Mouse (Mus musculus): ENCODE results near the gene Gbx1.

Gene Gbx1

DNA sequence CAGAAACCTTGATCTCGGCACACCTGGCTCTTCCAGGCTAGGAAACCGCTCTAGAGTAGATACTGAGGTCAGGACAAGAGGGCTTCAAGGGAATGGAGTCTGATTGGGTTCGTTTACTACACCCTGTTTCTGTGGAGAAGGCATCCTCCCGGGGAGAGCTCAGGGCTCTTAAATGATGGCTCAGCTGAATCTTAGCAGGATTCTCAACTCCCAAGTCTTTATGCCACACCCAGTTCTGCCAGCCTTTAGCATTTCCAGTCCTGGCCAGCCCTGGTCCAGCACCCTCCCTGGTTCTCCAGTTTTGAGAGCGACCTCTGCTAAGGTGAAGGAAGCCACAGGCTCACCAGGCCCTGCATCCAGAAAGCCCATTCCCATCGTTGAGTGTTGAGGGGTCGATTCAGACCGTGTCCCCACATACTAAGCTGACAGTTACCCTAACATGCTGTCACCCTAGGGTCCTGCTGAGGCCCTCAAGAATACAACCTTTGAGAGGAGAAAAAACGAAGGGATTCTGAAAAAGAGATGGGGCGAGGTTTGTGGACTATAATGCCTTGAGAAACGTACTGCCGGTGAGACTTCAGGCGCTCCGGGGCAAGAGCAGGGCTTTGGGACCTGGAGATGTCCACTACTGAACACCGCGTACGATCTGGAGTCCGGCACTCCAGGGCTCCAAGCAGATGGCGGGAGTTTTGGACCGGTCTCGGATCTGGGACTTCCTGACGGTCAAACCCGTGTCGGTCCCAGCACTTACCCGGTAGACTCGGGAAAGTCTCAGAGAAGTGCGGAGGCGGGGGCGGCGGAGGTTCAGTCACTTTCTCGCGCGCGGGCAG lies 1.4 kb downstream of the Gbx1 start:
- no peak for DNase-seq (ENCODE audit: low spot score in 2 of 2)

DNA sequence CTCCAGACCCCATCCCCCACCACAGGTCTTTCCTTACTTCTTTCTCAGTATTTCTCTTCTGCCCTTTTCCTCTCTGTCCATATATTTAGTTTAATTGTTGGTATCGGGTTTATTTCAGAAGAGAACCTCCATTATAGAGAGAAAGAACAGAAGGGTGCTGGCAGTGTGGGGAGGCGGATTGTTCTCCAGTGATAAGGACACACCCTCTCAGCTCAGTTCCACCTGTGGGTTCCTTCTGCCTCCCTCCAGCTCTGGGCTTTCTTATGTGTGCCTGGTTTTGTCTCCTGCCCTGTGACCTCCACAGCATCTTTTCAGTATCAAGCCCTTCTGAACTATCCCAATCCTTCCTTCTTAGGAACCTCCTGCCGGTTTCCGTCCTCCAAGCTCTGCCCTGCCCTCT lies 2.5 kb downstream of the Gbx1 start:
- DNase-seq (ENCODE audit: low spot score in 2 of 2), result no peak

DNA sequence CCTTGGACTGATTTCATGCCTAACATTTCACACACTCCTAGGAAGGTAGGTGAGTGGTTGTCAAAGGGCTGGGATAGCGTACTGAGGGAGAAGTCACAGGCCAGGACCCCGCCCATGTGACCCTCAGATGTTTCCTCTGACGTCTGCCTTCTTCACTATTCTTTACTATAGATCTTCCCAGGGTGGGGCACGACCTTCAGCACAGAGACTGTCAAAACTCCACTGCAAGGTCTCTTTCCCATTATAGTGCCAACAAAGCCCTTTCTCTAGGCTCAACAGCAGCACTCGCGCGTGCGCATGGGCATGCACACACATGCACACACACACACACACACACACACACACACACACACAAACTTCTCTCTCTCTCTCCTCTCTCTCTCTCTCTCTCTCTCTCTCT lies 3.2 kb downstream of the Gbx1 start:
- DNase-seq (ENCODE audit: low spot score in 2 of 2), result no peak

DNA sequence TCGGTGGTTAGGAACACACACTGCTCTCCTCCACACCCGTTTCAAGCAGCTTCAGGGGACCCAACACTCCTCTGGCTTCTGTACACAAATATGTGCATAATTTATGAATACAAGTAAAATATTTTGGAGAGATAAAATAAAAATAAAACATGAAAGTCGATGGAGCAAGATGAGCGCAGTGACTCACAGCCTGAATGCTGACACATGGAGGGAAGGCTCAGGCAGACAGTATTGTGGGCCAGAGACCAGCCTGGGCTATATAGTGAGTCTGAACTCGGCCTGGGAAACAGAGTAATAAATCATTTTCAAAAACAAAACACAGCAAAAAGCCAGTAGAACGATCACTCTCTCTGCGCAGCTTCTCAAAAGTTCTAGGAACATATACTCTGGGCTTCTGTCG lies 5.6 kb downstream of the Gbx1 start:
- no peak for DNase-seq (ENCODE audit: low spot score in 2 of 2)

DNA sequence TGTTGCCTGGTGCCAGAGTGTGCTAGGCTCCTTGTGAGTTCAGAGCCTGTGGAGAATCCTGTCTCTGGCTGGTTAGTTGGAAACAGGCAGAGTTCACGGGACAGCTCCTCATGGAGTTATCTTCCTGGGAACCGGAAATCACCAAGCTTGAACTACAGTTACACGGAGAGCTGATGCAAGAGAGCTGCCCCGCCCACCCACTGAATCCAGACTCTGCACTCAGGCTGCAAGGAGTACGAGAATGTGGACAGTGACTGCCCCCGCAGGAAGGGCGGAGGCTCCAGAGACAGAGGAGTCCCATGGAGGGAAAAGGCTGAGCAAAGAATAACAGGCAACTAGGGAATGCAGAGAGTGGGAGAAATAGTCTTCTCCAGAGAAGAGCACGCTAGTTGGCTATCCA lies 14.7 kb downstream of the Gbx1 start:
- peak; percentile 49 to 54 for DNase-seq (ENCODE audit: low spot score in 2 of 2)

DNA sequence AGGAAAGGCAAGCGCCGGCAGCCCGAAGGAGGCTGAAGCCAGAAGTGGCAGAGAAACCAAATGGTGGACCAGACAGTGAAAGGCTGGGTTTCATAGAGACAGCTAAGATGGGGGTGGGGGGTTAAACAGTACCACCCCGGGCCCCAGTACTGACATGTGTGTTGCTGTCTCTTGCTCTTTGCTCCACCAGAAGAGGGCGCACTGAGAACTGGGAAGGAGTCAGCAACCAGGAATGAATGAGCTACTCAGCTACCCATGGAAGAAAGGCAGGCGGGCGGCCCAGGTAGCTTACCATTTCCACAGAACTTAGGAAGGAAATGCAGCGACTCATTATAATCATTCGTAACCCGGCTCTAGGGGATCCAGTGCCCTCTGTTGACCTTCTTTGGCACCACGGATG lies 16.4 kb downstream of the Gbx1 start:
- no peak for DNase-seq (ENCODE audit: low spot score in 2 of 2)

DNA sequence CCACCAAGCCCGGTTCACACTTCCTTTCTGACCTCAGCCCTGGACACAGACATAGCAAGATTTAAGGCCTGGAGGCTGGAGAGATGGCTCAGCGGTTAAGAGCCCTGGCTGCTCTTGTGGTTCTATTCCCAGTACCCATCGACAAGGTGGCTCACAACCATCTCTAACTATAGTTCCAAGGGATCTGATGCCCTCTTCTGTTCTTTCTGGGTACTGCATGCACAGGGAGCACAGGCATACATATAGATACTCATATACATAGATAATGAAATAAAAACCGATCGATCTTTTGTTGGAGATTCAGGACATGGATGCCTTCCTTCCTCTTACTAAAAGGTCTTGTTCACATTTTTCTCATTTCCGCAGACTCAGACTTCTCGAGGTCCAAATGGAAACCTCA lies 18.6 kb downstream of the Gbx1 start:
- DNase-seq (ENCODE audit: low spot score in 2 of 2), result no peak

DNA sequence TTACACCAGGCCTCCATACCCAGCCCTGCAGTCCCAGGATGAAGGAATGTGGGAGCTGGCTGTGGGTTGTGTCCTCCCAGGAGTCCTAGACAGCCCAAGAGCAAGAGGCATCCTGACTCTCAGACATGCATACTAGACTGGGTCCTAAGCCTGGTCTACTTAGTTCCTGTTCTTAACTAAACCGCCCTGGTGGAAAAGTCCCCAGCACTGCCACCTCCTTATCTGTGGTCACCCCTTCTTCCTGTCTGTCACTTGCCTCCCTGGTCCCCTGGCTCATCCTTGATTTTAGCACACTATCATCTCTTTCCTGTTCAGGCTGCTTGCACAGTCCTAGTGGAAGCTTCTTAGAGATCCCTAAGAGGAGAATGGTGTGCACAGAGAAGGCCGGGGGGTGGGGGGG lies 21.5 kb downstream of the Gbx1 start:
- DNase-seq (ENCODE audit: low spot score in 2 of 2), result no peak

DNA sequence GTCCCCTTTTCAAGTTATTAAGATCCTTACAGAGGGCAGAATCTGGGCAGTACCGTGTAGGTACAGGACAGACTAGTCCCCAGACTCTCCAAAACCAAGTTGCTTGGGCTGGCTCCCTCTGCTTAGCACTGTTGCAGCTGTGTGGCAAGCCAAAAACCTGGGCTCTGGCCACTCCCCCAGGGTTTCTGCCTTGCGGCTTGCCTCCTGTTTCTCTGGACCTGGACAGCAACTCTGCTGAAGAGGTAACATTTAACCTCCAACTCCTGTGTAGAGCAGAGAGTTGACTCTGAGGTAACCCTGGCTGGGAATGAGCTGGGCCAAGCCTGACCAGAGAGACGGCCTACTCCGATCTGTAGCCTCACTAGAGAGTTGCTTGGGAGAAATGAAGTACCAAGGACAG lies 24.2 kb downstream of the Gbx1 start:
- DNase-seq (ENCODE audit: low spot score in 2 of 2), result no peak

DNA sequence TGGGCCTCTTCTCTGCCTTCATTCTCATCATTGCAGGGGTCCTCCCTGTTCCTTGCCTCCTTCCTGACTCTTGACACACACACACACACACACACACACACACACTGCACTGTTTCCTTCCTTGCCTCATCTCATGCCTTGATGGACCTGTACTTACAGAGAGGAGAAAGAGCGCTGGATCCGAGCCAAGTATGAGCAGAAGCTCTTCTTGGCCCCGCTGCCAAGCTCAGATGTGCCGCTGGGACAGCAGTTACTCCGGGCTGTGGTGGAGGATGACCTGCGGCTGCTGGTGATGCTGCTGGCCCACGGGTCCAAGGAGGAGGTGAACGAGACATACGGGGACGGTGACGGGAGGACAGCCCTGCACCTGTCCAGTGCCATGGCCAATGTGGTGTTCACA lies 26.2 kb downstream of the Gbx1 start:
- no peak for DNase-seq (ENCODE audit: low spot score in 2 of 2)

DNA sequence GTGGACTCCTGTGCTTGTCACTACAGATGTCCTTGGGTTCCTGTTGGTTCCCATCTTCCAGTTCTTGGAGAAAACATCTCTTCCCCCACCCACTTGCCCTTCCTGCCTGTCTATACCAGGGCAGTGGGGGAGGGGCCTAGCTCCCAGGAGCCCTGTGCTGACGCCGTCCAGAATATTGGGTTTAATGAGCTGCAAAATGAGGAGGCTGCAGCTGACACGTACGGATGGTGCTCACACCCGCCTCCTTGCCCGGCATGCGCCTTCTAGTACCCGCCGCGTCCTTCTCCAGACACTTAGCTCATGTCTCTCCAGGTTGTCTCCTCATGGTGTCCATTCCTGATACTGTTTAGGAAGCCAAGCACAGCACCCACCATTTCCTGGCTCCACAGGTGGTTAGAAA lies 27.9 kb downstream of the Gbx1 start:
- no peak for DNase-seq (ENCODE audit: low spot score in 2 of 2)

DNA sequence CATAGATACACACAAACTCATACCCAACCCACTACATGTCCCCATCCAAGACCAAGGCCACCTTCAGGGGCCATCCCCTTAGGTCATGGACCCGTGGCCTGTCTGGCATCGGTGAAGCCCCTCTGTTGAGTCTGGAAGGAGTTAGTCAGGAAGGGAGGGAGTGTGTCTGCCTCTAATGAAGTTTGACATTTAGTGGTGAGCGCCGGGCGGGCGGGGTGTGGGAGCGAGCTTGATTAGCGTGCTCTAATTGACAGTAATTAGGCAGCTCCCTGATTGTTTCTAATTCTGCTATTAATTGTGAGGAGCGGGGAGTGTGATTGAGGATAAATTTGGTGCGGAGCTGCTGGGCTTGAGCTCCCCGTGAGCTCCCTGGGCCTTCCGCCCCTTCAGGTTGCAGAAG lies 29.5 kb downstream of the Gbx1 start:
- no peak for DNase-seq (ENCODE audit: low spot score in 2 of 2)

DNA sequence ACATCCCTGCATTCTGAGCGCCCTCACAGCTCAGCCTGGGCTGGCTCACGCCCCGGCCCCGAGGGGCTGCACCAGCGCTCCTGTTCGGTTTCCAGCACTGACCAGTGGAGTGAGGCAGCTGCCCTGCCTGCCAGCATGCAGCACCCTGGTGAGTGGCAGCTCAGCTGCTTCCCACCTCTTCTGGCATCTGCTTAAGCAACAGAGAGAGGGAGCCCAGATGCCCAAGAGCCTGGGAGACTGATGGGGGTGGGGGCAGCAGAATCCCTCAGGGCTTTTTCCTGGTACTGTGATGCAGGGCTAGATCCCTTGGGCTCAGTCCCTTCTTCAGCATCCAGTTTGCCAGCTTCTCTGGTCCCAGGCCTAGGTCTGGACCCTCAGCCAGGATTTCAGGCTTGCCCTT lies 30.2 kb downstream of the Gbx1 start:
- no peak for DNase-seq (ENCODE audit: low spot score in 2 of 2)

DNA sequence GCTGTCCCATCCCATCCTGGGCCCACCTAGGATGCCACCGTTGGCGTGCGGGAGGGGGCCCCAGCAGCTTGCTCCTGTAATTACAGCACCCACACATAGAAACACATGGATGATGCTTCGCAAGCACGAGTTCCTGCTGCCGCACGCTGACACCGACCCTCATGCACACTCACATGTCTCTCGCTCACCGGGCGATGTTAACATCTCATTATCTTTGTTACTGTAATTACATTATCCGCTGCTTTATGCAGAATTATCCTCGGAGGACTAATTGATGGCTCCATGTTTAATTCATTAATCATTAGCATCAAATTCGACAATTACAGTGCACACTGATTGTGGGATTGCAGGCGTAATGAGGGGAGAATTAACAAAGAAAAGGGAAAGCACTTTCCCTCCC lies 32.0 kb downstream of the Gbx1 start:
- DNase-seq (ENCODE audit: low spot score in 2 of 2), result no peak

DNA sequence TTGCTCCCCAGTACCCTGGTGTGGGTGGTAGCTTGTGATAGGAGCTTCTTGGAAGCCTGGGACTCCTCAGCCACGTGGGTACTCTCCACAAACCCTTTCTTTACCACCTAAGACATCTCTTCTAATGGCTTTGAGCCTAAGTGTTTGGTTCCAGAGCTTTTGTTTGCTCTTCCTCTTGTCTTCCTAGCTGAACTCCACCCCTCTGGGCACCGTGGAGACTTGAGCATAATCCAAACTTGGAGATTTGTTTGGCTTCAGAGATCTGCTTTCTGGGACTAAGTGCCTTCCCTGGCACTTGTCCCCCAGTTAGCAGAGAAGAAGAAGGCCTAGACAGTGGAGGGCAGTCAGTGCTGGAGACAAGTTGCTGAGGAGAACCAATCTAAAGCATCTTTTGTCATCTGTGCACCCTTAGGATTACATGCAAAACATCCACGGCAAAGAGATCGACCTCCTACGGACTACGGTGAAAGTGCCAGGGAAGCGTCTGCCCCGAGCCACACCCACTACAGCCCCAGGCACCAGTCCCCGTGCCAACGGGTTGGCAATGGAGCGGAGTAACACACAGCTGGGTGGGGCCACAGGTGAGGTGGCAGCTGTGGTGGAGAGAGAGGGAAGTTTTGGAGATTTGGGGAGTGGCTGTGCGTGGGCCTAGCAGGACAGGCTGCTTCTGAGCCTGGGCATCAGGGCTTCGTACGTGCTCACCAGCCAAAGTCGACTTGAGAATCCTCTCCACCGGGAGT lies 34.3 kb downstream of the Gbx1 start:
- DNase-seq (ENCODE audit: low spot score in 2 of 2), result no peak

DNA sequence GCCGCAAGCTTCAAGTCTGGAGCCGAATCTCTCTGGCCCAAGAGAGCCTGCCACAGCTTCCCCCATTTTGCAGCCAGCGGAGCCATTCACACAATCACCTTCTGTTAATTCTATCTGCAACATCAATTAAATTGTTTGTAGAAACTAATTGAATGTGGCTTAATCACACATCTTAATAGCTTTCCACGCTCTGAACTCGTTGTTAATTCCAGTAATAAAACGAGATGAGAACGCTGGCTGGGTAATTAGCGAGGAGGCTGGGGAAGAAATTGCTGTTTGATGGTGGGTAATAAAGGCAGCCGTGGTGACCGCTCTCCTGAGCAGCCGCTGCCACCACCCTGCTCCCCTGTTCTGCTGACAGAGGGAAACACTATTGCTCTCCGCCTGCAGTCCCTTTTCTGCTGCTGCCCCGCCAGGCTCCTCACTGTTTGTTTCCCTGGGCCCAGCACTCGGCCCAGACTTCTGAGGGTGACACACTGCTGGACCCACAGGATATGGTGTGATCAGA lies 36.5 kb downstream of the Gbx1 start:
- DNase-seq (ENCODE audit: low spot score in 2 of 2), result no peak

DNA sequence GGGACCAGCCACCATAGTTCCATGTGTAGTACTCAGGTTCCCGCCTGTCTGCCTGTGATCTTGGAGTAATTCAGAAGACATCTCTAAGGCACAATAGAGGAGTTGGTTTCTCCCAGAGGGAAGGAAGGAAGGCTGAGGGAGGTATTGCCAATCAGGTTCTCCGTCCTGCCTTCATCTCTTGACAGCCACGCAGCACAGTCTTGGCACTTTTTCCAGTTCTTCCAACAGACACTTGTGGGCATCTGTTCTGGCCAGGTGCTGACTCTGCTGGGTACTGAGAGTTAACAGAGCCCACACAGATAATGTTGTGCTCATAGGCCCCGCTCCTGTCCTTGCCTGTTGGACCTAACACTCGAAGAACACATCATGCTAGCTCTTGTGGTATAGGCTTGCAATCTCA lies 40.3 kb downstream of the Gbx1 start:
- no peak for DNase-seq (ENCODE audit: low spot score in 2 of 2)

DNA sequence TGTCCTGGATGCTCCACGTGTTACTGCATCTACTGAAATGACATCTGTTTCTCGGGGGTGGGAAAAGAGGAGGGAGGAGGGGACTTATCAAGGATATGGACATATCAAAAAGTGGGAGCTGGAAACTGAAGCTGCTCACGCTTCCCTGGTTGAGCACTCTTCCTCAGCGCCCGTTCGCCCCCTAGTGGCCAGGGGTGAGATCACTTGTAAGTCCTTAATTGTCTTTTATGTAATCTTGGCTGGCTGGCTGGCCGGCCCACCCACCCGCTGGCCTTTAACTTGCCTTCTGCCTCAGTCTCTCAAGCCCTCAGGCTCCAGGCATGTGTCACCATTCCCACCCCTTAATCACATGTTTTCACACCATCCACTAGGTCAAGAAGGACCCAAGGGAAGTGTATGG lies 40.9 kb downstream of the Gbx1 start:
- DNase-seq (ENCODE audit: low spot score in 2 of 2), result peak; percentile 75 to 86

DNA sequence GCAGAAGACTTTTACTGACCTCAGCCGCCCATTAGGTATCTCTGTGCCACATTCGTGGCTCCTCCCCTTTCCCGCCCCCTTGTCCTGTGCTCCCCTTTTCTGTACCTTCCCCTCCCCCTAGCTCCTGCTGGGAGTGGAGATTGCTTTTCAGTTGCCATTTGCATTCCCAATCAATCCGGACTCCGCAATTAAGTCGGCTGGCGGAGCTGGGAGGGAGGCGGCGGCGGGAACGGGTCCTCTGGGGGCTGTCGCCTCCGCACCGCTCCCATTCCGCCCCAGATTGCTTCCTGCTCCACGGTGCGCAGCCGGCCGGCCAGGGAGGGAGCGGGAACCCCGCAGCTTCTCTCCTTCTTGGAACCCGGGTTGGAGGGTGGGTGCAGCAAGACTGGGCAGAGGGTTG lies 42.0 kb downstream of the Gbx1 start:
- no peak for DNase-seq (ENCODE audit: low spot score in 2 of 2)

DNA sequence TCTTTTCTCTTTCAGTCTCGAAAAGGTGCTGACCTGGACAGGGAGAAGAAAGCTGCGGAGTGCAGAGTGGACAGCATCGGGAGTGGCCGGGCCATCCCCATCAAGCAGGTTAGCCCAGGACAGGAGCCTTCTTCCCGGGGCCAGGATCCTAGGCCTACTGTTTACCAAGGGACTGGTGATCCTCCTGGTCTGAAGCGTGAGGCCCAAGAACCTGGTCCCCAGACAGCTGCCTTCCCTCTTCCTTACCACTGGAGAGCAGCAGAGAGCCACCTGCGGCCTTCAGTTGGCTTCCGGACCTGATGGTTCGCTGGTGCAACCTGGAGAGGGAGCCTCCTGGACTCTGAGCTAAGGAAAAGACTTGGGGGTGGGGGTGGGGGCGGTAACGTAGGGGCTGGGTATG lies 43.7 kb downstream of the Gbx1 start:
- DNase-seq (ENCODE audit: low spot score in 2 of 2), result peak in 1 of 2 experiments; percentile 24

DNA sequence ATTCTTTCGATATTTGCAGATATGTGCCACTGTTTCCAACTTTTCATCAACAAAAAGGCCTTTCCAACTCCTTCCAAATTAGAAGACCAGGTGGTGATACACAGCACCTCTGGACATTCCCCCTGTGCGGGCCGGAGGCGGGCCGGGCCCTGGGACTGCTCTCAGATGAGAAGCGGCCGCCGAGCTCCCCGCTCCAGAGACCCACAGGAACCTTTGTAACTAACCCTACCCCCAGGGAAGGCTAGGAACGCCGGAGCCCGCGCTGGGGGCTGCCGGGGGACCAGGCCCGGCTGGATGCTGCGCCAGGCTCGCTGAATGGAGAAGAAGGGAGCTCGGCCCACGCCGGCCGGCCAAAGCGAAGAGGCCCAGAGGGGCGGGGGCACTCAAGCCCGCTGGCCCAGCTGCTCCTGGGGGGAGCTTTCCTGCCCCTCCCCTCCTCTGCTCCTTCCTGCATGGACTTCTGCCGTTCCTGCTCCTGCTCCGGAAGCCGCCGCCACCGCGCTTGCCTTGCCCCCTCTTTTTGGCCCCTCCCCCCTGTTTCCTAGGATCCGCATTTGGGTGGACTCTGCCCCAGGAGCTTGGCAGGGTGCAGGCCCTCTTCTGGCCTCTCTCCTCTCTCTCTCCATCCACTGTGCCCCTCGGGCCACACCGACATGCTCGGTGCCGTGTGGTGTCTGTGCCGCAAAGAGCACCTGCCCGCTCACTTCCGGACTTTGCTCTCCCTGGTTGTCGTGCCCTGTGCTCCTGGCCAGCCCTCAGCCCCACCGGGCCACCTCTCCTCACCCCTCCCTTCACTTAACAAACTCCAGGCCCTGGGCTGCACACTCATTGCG lies 44.5 kb downstream of the Gbx1 start:
- no peak for DNase-seq (ENCODE audit: low spot score in 2 of 2)

DNA sequence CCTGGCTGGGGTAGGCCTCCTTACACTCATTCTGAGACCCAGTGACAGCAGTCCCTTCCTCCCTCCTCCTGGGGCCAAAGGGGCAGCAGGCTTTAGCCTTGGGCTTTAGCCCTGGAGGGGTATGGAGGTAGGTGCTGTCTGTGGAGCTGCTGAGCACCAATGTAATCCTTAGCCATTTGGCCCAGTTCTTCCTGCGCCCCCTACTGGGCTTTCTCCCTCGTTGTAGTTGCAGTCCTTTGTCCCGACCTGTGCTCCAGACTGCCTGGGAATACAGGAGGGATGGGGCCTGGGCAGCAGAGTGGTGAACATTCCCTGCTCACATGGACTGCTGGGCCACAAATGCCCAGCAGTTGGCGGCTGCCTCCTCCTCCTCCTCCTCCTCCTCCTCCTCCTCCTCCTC lies 45.4 kb downstream of the Gbx1 start:
- peak in 1 of 2 experiments; percentile 24 for DNase-seq (ENCODE audit: low spot score in 2 of 2)
